Mouse (Mus musculus) forebrain, embryonic 16.5 days (tissue): Measurements from ENCODE around the gene Nsg2. TPM values are rescaled to one million over a fixed set of nuclear protein-coding genes. Genes with fewer than 3 reads are reported as not detected.

Experiments used
- ATAC-seq: fragments of 200-750 bp; cut with Nextera tagmentation; 2 replicates; pipeline ENCODE4 v1.8.0; 2017; ENCODE audit warnings: mild to moderate bottlenecking, moderate library complexity
- H3K27ac ChIP-seq: fragments of 300-500 bp; sonication (generic); 2 replicates; pipeline ENCODE4 v1.5.1; 2014; ENCODE audit warnings: low read length, control low read depth
- H3K27me3 ChIP-seq: fragments of 300-500 bp; sonication (generic); replicated peaks from 2 replicates; pipeline ENCODE4 v1.6.1; 2014; ENCODE audit warnings: low read length; ENCODE audit not compliant: control insufficient read depth, insufficient read depth
- H3K36me3 ChIP-seq: fragments of 300-500 bp; sonication (generic); 2 replicates; pipeline ENCODE4 v1.6.1; 2014; ENCODE audit not compliant: control insufficient read depth, insufficient read depth
- H3K4me1 ChIP-seq: fragments of 300-500 bp; sonication (generic); replicated peaks from 2 replicates; pipeline ENCODE4 v1.6.1; 2014; ENCODE audit warnings: low read length; ENCODE audit not compliant: control insufficient read depth, insufficient read depth
- H3K4me2 ChIP-seq: fragments of 300-500 bp; sonication (generic); 2 replicates; pipeline ENCODE4 v1.6.1; 2014; ENCODE audit warnings: mild to moderate bottlenecking, low read length, control low read depth
- H3K4me3 ChIP-seq: fragments of 300-500 bp; sonication (generic); replicated peaks from 2 replicates; pipeline ENCODE4 v1.5.1; 2014; ENCODE audit warnings: mild to moderate bottlenecking, low read length, control low read depth
- H3K9ac ChIP-seq: fragments of 300-500 bp; sonication (generic); replicated peaks from 2 replicates; pipeline ENCODE4 v1.6.1; 2014; ENCODE audit warnings: low read depth, low read length, control low read depth
- H3K9me3 ChIP-seq: fragments of 300-500 bp; sonication (generic); 2 replicates; pipeline ENCODE4 v1.6.1; 2016; ENCODE audit warnings: low read length; ENCODE audit not compliant: control insufficient read depth
- WGBS: fragments of 180-500 bp; shearing (Covaris S2); extraction: QIAGEN DNeasy Blood & Tissue Kit; methylation state at CpG from one replicate; pipeline ENCODE4 v1.1.7; 2014; 5-methylcytosine and 5-hydroxymethylcytosine counted together
- polyA plus RNA-seq: library from polyadenylated mRNA; unstranded; fragments of >200 nt; fragmentation: Nextera tagmentation; extraction: Ambion mirVana; gene quantifications from 2 replicates; pipeline ENCODE4 v1.2.1, GENCODE M21; 2015

Gene Nsg2
- polyA plus RNA-seq, 1 experiment from 2014 or later, result 805 TPM

DNA sequence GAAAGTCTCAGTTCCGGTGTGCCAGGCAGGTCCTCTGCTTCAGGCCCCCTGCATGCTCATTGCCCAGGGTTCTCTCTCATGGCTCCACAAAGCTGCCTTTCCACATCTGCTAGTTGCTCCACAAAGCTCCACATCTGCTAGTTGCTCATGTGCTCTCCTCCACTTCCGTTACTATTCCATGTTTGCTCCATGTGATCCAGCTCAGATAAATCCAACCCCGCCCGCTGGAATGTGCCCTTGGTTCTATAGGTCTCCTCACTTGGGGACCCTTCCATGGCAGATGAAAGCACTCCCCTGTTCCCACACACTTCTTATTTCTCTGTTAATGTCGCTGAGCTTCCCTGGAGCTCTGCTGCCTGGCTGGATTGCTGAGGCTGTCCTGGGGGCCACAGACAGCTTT, 26.4 kb downstream of the Nsg2 start:
- Histone ChIP-seq H3K27ac (peak overlapping the region; percentile 94), H3K4me3 (no peak overlapping the region), H3K27me3 (no peaks in the 10 kb centered on the region), H3K9ac (no peak overlapping the region), H3K36me3 (no peaks in the 10 kb centered on the region), H3K4me1 (peaks cover 77% of the 10 kb centered on the region), H3K4me2 (no peak overlapping the region), H3K9me3 (no peaks in the 10 kb centered on the region)
- no peak for ATAC-seq
- WGBS, result 69% methylated on average over 5 of the region's 5 CpGs

DNA sequence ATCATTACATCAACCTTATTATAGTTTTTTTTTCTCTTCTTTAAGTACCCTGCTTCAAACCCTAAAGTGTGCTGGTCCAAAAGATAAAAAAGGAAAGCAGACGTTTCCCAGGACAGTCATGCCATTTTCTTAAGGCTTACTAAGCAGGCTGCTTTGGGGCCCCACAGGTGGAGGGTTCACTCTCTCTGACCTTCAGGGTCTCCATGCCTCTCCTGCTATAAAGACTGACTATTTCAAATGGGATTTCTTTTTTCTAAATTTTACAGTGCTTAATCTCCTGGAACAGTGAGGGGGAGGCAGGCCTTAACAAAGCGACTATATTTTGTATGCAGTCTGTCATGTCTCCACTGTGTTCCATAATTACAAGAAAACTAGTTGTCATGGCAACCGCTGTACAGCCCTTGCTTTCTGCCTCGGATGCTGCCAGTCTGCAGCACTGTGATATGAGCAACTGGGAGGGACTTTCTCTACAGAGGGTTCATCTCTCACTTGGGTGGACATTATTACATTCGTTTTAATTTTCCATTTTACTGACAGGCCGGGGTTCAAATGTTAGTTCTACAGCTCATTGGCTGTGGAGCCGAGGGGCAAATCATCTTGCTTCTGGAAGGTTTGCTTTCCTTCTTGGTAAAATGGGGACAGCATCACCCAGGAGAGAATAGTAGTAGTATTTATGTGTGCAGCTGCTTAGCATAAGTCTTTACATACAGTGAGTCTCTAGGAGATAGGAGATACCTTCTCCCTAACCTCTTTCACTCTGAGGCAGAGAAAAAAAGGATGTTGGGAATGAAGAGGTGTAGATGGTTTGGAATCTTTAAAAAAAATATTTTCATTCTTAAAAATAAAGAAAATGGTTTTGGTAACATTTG, 27.4 kb downstream of the Nsg2 start:
- H3K4me1 ChIP-seq, result peaks cover 77% of the 10 kb centered on the region
- H3K9ac ChIP-seq, result peak overlapping the region; percentile 45; the same call in 1 of the 2 replicates
- H3K27me3 ChIP-seq, result no peaks in the 10 kb centered on the region
- H3K36me3 ChIP-seq, result no peaks in the 10 kb centered on the region; the same call in 1 of the 2 replicates
- H3K9me3 ChIP-seq, result no peaks in the 10 kb centered on the region
- no peak overlapping the region for H3K4me3 ChIP-seq
- ATAC-seq, result peak; percentile 95
- 26% methylated on average over 7 of the region's 7 CpGs for WGBS
- peak overlapping the region; percentile 43 for H3K4me2 ChIP-seq
- peak overlapping the region; percentile 94 for H3K27ac ChIP-seq

DNA sequence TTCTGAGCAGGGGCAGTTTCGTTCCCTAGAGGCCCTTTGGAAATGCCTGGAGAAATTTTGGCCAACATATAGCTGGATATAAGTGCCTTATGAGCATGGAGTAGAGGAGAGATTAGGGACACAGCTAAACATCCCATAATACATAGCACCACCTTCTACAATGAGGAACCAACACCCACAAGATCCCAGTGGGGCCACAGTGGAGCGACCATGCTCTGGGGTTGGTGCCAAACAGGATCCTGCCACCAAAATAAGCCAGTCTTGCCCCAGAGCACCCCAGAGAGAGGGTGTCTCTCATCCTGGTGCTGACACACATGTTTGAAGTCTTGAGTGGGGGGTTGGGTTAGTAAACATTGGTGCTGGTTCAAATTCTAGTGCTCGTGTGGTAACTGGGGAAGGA, 28.3 kb downstream of the Nsg2 start:
- ATAC-seq, result no peak
- peaks cover 76% of the 10 kb centered on the region for H3K4me1 ChIP-seq
- no peaks in the 10 kb centered on the region for H3K27me3 ChIP-seq
- H3K9ac ChIP-seq, result no peak overlapping the region
- no peak overlapping the region for H3K4me2 ChIP-seq
- H3K27ac ChIP-seq, result peak overlapping the region; percentile 76
- no peak overlapping the region for H3K4me3 ChIP-seq
- H3K9me3 ChIP-seq, result no peaks in the 10 kb centered on the region
- no peaks in the 10 kb centered on the region; the same call in 1 of the 2 replicates for H3K36me3 ChIP-seq
- WGBS, result 90% methylated on average over 3 of the region's 3 CpGs

DNA sequence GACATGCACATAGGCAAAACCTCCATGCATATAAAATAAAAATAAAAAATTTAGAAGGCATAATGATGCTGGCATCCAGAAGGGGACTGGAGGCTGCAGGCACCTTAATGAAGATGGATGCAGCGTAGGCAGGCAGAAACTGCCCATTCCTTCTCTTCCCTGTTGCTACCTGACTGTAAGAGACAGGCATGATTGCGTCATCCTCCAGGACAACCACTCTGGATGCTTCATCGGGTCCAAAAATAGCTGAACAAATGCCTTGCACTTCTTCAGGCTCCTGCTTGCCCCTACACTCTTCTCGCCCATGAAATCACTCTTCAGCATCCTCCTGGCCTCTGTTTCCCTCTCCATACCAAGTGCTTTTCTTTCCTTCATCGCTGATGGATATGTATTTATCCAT, 29.1 kb downstream of the Nsg2 start:
- H3K4me3 ChIP-seq, result no peak overlapping the region
- no peak for ATAC-seq
- H3K27ac ChIP-seq, result peak overlapping the region; percentile 76
- H3K9ac ChIP-seq, result no peak overlapping the region
- H3K9me3 ChIP-seq, result no peaks in the 10 kb centered on the region
- no peak overlapping the region for H3K4me2 ChIP-seq
- WGBS, result 85% methylated on average over 5 of the region's 5 CpGs
- no peaks in the 10 kb centered on the region; the same call in 1 of the 2 replicates for H3K36me3 ChIP-seq
- peaks cover 73% of the 10 kb centered on the region for H3K4me1 ChIP-seq
- no peaks in the 10 kb centered on the region for H3K27me3 ChIP-seq

DNA sequence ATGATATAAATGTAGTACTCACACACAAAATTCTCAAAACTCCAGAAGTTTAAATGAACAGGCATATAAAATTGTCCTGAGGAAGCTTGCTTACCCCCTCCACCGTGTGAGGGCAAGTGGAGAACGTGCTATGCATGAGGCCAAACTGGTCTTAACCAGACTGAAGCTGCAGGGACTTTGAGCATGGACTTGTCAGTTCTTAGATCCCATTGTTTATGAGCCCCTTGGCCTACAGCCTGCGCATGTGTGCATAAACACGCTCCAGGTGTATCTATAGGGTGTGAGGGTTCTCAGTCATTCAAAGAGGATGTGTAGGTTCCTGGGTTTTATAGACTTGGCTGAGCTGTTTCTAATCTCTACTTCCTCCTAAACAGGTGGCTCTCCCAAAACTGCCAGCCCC, 31.1 kb downstream of the Nsg2 start:
- WGBS, result 80% methylated on average over 4 of the region's 4 CpGs
- no peak for ATAC-seq

DNA sequence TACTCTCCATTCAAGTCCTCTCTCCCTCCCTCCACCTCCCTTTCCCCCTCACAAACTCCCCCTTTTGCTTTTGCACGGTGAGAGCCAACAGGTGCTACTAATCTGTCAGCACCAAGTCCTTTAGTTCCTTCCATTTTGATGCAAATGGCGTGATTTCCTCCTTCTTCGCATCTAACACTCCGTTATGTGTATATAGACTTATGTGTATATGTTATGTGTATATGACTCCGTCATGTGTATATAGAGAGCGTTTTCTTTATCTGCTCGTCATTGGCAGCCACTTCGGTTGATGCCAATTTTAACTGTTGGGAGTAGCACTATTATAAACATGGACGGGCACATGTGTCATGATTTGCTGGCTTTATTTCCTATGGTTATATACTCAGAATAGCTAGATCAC, 31.8 kb downstream of the Nsg2 start:
- H3K9ac ChIP-seq, result no peak overlapping the region
- no peak overlapping the region for H3K27ac ChIP-seq
- no peak overlapping the region for H3K4me3 ChIP-seq
- WGBS, result 71% methylated on average over 9 of the region's 9 CpGs
- no peak for ATAC-seq
- no peaks in the 10 kb centered on the region for H3K9me3 ChIP-seq
- peaks cover 6% of the 10 kb centered on the region; the same call in 1 of the 2 replicates for H3K36me3 ChIP-seq
- peaks cover 54% of the 10 kb centered on the region for H3K4me1 ChIP-seq
- H3K4me2 ChIP-seq, result no peak overlapping the region
- H3K27me3 ChIP-seq, result no peaks in the 10 kb centered on the region

More for the DNA sequence above, 31.1 kb downstream of the Nsg2 start:
- H3K9ac ChIP-seq, result no peak overlapping the region
- H3K4me1 ChIP-seq, result peaks cover 61% of the 10 kb centered on the region
- no peak overlapping the region for H3K27ac ChIP-seq
- no peak overlapping the region for H3K4me2 ChIP-seq
- peaks cover 3% of the 10 kb centered on the region; the same call in 1 of the 2 replicates for H3K36me3 ChIP-seq
- no peaks in the 10 kb centered on the region for H3K9me3 ChIP-seq
- no peak overlapping the region for H3K4me3 ChIP-seq
- H3K27me3 ChIP-seq, result no peaks in the 10 kb centered on the region

DNA sequence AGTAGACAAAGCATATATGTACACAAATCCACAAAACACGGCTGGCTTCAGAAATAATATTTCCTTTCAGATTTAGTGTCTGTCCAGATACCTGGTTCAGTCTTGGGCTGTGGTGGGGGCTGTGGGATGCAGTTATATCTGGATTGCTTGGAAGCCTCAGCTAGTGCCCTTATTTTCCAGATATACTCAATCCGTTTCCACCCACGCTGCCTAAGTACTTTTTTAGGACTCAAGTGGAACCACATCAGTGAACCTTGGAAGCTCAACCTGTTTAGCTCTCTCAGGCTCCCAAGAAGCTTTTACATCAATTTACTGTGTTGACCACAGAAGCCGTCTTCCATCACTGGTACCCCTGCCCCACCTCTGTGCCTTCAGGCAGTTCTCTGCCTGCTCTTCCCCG, 35.6 kb downstream of the Nsg2 start:
- Histone ChIP-seq H3K9ac (no peak overlapping the region), H3K9me3 (no peaks in the 10 kb centered on the region), H3K4me3 (no peak overlapping the region), H3K4me2 (no peak overlapping the region), H3K36me3 (peaks cover 7% of the 10 kb centered on the region; the same call in 1 of the 2 replicates), H3K4me1 (peaks cover 37% of the 10 kb centered on the region), H3K27ac (no peak overlapping the region), H3K27me3 (no peaks in the 10 kb centered on the region)
- 80% methylated on average over 5 of the region's 5 CpGs for WGBS
- no peak for ATAC-seq

DNA sequence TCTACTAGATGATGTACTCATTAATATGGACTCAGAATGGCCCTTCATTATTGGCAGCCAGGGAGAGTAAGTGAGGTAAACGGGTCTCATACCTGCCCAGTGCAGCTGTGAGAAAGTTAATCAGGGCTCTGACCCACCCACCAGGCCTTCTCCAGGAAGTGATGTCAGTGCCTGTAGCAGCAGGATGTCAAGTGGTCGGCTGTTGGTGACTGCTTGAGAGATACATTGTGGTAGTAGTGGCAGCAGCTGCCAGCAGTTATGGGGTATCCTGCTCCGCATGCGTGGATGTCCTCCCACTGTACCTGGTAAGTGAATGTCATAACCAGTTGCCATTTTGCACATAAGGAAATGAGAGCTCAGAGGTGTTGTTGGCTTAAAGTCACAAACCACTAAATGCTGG, 39.4 kb downstream of the Nsg2 start:
- no peak overlapping the region for H3K4me2 ChIP-seq
- ATAC-seq, result no peak
- H3K4me1 ChIP-seq, result peaks cover 12% of the 10 kb centered on the region
- H3K27ac ChIP-seq, result peak overlapping the region; percentile 46
- WGBS, result 61% methylated on average over 4 of the region's 4 CpGs
- H3K9me3 ChIP-seq, result no peaks in the 10 kb centered on the region
- no peak overlapping the region for H3K4me3 ChIP-seq
- peaks cover 7% of the 10 kb centered on the region; the same call in 1 of the 2 replicates for H3K36me3 ChIP-seq
- no peaks in the 10 kb centered on the region for H3K27me3 ChIP-seq
- H3K9ac ChIP-seq, result no peak overlapping the region; the same call in 1 of the 2 replicates

DNA sequence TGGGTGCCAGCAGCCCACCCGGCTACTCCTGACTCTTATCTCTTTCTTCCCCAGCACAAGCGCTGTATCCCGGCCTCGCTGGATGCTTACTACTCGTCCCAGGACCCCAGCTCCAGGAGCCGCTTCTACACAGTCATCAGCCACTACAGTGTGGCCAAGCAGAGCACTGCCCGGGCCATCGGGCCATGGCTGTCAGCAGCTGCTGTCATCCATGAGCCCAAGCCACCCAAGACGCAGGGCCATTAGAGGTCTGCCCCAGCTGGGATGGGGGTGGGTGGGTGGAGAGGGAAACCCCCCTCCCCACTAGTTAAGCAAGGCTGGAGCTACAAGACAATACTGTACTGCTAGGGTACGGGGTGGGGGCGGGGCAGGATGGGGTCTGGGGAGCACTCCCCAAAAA, 57.1 kb downstream of the Nsg2 start:
- H3K4me2 ChIP-seq, result no peak overlapping the region
- H3K27me3 ChIP-seq, result no peaks in the 10 kb centered on the region
- peaks cover 8% of the 10 kb centered on the region for H3K36me3 ChIP-seq
- H3K9ac ChIP-seq, result peak overlapping the region; percentile 16; the same call in 1 of the 2 replicates
- no peak overlapping the region for H3K4me3 ChIP-seq
- H3K9me3 ChIP-seq, result no peaks in the 10 kb centered on the region
- peaks cover 30% of the 10 kb centered on the region for H3K4me1 ChIP-seq
- ATAC-seq, result peak; percentile 15
- 77% methylated on average over 11 of the region's 11 CpGs for WGBS
- H3K27ac ChIP-seq, result peak overlapping the region; percentile 73
